Mouse (Mus musculus) urinary bladder, adult 2 months (tissue): ENCODE measurements around the gene Ndufs5. TPM values are rescaled to one million over a fixed set of nuclear protein-coding genes. Genes with fewer than 3 reads are reported as not detected.

Source experiments
- DNase-seq: peaks from one replicate; pipeline ENCODE4 v3.0.0; 2022; ENCODE audit warnings: low spot score
- polyA plus RNA-seq: library from polyadenylated mRNA; depleted of rRNA; stranded (reverse); fragments of >200 nt; gene quantifications from 2 replicates; pipeline ENCODE4 v1.2.3, GENCODE M21; 2012; rRNA removed

Gene Ndufs5
- polyA plus RNA-seq: 312 and 316 TPM in 2 replicates

DNA sequence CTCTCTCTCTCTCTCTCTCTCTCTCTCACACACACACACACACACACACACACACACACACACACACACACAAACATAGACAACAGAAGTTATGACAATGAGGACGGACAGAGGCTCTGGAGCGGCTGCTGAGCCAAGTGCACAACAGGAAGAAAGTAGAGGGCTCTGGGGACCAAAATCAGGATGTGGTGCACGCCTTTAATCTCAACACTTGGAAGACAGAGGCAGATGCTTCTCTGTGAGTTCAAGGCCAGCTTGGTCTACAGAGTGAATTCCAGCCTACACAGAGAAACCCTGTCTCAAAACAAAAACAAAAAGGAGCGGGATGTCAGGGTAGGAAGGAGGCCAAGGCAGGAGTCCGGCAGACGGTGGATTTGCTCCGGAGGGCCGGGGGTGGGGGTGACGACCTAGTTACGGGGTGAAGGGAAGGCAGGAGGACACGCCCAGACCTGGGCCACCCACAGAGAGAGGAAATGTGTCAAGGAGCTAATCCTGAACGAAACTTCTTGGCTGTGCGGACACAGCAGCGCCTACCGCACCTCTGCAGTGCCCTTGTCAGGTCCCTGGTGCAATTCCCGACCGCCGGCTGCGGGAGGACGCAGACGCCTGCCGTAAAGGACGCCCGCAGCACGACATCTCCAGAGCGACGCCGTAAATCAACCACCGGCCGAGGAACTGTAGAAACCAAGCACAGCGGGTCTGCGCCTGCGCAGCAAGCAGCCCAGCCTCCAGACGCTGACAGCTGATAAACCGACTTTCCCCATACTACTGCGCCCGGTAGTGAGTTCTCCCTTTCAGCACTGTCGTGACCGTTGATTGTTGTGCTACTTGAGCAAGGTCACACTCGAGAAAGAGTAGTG lies at the start of gene Ndufs5:
Gene Ndufs5 (minus strand): TSS at position 629 of the 860 bp plus-strand sequence.
- DNase-seq: peak; percentile 78

DNA sequence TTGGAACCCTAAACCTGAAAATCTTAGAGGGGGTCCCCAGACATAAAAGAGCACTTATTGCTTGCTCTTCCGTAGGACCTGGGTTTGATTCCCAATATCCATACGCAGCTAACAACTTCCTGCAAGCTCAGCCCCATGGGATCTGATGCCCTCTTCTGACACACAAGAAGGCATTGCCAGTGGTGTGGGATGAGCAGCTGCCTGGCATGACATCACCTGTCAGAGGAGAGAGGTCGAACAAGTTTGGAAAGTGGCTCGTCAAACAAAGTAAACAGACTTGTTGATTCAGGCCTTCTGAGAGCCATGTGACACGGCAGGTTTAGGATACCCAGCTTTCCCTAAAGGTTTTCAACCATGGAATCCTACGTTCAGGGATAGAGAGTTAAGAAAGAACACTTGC lies 47.1 kb upstream of the Ndufs5 start:
- no peak for DNase-seq

DNA sequence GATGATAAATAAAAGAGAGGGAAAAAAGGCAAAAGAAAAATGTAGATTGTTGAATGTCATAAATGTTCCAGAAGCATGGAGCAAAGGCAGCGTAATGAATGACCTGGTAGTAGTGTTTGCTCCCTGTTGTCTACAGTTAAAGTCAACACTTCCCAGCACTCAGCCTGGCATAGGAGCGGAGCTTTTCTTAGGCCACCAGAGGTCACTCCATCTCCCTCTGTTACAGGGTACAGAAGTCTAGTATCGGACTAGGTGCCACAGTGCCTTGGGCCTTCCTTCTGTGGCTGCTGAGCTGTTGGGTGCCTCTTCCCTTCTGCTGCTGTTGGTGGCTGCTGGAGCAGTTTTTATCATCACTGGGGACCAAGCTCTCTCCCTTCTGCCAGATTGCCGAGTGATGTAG lies 40.3 kb upstream of the Ndufs5 start:
- no peak for DNase-seq

DNA sequence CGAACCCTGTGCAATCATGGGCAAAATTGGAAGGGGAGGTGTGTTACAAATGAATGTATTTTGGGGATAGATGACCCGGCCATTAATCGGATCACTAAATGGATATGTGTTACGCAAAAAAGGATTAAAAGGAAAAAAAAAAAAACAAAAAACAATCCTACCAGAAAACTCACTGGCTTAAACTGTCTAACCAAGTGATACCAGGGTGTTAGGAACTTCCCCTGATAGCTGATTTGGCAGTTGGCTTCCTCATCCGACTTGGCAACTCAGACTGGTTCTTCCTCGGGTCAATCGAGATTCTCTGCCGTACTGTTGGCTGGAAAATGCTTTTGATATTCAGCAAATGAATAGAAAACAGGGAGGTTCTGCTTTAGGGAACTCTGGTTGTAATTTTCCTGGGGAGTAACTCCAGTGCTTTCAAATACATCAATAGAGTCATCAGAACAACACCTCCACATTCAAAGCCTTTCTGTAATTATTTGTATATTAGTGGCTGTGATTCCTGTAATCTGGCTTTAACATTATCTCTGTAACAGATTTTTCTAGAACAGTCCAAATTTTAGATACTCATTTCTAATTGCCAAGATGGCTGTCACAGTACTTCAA lies 32.8 kb upstream of the Ndufs5 start:
- DNase-seq: no peak

DNA sequence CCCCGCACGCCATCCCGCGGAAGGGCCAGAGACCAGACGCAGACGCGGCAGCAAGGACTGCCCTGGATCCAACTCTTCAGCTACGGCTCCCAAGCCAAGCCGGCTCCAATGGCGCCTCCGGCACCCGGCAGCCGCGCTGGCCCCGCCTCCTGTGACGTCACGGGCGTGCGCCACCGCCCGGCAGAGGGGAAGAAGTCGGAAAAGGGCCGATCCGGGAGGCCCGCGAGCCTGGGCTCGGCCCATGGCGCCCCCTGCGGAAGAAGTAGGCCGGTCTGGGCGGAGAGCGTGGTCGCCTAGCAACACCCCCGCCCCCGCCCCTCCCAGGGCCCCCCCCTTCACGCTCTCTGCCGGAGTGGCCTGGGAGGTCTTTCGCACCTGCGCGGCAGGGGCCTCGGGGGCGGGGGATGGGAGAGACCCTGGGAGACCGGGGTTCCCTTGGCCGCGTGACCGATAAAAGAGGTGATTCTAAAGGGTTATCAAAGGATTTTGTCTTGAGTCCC lies 32.2 kb upstream of the Ndufs5 start, which contains the start of gene Akirin1:
Gene Akirin1 (minus strand): TSS at position 194 of the 500 bp plus-strand sequence.
- peak; percentile 98 for DNase-seq

DNA sequence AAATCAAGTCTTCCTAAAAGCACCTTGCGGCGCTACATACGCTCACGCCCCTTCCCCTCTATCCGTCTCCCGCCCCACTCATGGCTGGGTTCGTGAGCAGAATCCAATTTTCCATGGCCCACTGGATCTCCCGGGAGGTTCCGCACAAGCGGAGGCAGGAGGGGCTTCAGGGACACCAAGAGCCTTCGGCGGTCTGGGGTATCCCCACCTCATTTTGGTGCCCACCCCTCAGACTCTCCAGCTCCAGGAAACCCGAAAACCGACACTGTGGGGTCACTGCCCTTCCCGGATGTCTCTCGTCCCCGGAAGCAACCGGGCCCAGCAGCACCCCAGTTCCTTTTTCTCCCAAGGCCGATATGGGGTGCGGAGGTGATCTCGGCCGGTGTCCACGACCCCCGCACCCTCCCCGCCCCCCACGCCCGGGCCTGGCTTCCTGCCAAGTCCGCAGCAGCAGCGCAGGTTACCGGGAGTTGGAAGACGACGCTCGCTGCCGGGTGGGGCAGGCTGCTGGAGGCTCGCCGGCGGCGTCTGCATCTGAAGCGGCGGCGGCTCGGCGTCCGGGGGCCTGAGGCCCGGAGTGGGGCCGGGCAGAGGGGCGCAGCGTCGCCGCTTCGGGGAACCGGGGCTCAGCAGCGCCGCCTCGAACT lies 31.6 kb upstream of the Ndufs5 start:
- DNase-seq: peak; percentile 30

DNA sequence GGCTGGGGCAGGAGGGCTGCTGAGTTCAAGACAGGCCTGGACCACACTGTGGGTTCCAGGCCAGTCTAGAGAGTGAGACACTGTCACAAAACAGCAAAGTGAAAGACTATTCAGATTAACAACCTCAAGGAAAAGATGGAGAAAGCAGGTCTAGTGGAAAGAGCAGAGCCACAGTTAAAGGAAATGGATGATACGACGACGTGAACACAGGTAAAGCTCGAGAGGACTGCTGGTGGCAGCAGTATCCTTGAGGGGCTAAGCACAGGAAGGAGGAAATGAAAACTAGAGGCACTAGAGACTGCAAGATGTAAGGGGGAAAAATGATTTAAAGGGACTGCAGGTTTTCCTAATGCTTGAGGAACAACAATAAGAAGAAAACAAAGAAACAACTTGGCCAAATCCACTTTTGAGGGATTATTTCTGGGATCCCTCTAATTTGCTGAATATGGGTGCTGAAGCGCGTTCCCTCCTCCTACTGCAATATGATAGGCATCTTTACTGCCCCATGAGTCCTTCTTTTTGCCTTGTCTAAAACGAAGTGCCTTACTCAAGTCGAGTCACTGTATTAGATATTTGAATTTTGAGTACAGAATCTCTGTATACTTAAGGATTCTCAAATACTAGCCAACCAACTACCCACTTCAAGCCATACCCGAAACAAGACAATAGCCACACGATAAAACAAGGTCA lies 30.9 kb upstream of the Ndufs5 start:
- no peak for DNase-seq

DNA sequence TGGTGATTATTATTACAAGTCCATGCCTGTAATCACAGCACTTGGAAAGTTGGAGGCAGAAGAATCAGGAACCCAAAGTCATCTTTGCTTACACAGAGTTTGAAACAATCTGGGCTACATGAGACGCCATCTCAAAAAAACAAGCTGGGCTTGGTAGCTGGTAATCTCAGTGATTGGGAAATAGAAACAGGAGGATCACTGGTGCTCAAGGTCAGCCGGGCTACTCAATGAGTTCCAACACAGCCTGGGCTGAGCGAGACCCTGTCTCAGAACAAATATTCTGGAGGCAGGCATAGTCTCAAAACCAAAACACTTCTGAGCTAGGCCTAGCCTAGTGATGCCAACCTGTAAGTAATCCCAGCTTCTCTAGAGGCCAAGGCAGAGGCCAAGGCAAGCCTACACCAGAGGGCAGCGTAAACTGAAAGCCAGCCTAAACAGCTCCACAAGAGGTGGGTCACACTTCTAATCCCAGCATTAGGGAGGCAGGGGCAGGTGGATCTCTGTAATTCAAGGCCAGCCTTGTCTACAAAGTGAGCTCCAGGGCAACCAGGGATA lies 27.3 kb upstream of the Ndufs5 start:
- DNase-seq: no peak

DNA sequence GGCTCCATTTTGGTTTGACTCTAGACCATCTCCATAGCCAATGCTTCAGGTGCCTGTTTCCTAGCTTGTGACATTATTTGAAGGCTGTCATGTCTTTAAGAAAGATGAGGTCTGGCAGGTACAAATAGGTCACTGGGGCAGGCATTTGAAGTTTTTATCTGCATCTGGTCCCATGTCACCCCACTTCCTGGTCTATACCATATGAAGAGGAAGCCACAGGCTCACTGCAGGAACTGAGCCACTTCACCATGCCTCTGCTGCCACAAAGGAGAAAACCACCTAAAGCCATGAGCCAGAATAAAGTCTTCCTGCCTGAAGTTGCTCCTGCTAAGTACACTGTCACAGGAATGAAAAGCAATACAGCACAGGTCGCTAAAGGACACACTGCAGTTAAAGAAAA lies 24.9 kb upstream of the Ndufs5 start:
- no peak for DNase-seq

DNA sequence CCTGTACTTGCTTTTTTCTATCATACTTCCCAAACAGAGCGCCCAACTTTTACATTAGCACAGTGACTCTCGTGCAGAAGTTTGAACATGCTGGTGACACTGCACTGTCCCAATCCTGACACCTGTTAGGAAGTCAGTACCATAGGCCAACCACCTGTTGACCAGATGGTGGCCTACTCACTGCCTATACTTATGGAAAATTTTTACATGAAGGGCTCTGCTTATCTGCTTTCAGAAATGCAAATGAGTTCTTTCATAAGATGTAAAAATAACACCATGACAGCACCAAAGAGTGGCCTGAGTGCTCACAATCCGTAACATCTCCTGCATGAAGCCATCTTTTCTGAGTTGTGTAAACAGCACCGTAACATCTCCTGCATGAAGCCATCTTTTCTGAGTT lies 20.7 kb upstream of the Ndufs5 start:
- no peak for DNase-seq

DNA sequence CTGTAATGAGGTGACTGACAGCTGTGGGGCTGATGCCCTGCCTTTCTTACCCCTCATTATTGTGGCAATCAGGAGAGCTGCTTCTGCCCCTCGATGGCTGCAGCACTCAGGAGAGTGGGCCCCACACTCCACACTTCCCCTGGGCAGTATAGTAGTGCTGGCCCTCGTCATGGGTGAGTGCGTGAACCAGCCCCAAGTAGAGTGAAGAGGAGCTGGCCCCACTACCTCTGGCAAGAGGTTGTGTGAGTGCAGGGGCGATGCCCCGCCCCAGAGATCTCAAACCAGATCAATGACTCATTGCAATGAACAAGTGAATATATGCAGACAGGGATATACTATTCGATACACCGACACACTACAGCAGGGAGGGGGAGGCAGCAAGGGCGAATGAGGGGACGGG lies 15.5 kb upstream of the Ndufs5 start:
- no peak for DNase-seq

DNA sequence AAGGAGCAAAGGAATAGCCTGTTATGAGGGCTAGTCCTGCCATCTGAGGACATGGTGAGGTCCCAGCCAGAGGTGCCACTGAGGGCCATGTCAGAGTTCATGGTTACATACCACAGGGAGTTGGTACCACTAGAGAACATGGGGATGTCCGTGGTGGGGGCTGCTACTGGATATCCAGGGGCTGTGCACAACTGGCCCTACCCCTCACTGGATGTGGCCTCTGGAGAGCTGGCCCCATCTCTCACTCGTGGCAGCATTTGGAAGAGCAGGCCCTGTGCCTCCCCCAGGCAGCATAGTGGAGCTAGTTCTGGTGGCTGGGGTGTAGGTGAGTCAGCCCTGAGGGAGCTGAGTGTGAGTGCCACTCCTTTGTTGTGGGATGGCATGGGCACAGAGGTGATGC lies 14.9 kb upstream of the Ndufs5 start:
- no peak for DNase-seq

DNA sequence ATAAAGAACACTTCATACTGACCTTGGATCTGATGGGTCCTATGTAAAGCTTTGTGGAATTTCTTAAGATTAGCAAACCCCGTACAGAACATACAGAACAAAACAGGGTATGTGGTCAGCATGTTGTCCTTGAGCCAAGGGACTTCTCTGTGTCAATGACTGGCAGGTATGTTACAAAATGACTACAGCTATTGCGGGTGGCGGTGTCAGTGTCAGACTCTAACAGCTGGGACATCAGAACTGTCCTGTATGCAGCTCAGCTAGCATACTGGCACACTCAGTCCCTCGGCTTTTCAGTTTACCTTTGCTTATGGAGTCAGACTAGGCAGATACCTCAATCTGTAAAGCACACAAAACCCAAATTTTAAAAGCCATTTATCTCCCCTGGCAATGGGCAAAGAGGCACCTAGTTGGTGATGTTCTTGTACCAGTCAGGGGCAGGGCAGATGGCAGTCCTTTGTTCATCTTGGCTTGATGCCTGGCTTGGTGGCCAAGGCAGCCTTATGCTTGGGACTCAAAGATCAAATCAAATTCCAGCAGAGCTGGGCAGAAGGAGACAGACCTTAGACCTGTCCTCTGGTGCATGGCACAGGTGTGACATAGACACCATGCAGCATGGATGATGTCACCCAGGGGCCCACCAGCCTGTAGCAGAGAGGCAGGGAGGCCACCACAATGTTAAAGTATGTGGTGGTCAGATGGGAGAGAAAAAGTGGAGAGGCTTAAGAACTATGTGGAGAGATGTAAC lies 14.3 kb upstream of the Ndufs5 start:
- DNase-seq: no peak

DNA sequence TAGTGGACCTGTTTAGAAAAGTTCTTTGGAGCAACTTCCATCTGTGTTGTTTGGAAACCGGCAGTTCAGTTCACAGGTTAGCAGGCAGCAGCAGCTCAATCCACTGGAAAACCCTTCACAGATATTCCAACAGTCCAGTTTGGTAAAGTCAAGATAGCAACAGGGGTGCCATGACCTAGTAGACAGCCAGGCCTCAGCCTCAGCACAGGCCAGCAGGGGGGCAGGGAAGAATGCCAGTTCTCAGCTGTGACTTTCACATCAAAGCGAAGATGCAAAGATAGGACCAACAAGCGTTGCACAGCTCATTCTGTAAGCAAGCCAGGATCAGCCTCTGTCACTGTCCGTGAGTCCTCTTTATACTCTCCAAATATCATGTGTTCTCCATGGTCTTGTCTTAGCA lies 3.8 kb upstream of the Ndufs5 start:
- DNase-seq: no peak

DNA sequence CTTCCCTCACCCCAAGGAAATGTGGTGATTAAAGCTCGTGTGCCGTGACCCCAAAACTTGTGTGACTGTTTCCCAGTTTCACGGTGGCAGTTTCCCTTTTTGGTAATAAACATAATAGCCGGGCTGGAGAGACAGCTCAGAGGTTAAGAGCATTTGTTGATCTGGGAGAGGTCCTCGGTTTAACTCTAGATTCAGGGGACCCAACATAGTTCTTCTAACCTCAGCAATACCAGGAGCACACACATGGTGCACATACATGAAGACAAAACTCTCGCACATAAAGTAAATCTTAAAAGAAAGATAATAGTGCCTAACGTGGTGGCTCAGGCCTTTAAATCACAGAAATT lies 405 bp upstream of the Ndufs5 start:
- DNase-seq: no peak

DNA sequence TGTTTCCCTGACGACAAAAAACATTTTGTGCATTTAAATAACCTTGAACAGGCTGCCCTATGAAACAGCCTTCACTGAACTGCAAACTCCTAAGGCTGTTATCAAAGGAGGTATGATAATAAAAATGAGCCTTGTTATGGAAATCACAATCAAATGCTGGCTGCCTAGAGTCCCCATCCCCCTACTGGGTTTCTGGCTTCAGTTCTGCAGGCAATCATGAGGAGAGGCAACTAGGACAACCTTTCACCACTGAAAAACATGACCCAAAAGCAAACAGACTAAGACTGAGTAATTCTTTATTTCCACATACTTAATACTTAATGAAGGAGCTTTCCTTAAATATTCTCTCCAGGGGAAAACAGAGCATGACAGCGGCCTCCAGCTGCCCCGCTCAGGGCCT lies 5.6 kb downstream of the Ndufs5 start:
- no peak for DNase-seq

DNA sequence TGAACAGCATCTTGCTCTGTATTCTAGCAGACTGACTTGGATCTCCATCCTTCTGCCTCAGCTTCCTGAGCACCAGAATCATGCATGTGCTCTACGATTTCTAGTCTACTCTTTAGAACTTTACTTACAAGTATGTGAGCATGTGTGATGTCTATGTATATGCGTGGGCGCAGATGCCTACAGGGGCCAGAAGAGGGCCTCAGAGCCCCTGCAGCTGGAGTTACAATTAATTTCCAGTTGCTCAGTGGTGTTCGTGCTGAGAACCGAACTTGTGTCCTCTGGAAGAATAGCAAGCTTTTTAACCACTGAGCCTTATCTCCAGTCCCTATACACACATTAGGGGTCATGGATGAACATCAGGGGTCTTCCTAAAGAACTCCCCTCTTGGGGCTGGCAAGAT lies 10.7 kb downstream of the Ndufs5 start:
- no peak for DNase-seq

DNA sequence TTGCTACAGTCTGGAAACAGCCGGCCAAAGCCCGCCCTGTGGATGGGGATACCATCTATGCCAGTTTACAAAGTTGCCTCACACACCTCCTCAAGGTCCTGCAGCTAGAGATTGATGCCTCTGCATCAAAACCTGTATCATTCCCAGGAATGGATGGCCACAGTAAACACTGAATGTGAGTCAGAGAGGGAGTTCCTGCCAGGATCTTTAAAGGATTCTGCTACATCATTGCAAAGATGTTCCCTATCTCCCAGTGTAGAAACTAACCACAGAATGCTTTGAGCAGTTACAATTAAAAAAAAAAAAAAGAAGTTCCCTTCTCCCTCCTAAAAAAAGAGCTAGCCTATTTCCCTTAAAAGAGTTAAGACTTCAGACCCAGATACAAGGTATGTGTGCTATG lies 12.7 kb downstream of the Ndufs5 start:
- DNase-seq: no peak

DNA sequence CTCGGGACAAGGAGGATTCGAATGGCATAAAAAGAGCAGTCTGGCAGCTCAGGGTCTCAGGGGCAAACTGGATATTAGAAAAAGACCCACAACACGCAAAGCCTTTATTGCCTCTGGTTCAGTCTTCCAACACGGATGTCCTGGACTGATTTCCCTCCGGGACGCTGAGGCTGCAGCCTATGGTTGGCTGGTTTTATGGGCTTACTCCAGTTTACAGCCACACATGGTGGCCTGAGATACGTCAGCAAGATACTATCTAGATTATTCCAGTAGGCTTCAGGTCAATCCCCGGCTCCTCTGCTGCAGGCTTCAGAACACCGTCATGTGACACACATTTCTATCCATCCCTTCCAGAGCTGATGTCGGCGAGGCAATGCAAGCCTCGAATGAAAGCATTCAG lies 24.6 kb downstream of the Ndufs5 start:
- DNase-seq: no peak

DNA sequence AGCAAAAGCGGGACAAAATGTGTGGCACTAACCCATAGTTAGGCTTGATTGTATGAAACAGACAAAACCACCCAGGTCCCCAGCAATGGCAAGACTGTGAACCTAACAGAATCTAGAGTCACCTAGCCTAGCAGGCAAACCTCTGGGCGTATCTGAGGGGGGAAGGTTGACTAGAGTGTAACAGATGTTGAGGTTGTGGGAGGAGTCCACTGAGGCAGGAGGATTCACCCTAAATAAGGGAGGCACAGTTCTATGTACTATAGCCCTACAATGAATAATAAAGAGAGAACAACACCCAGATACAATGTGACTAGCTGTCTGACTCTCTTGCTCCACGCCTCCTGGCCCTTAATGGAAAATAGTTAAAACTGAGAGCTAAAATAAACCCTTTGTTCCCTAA lies 25.9 kb downstream of the Ndufs5 start:
- DNase-seq: no peak

DNA sequence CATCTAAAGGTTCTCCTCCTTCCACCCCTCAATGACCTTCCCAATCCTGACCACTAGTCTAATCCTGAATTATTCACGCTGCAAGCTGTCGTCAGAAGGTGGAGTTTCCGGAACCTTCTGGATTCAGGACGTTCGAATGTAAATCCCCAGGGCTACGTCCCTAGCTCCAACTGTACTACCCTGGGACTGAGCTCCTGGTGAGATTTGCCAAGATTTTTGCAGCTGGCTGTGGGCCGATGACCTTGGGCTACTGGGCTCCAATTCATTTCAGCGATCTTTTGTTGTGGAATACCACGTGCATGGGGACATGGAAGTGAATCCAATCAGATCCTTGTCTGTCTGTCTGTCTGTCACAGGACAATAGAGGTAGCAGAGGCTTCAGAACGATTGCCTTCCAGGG lies 27.7 kb downstream of the Ndufs5 start:
- DNase-seq: no peak
